Mouse (Mus musculus) megakaryocyte, embryonic 14.5 days (primary cell): Measurements from ENCODE around the gene Gtsf1l.

ENCODE experiments used
- FLI1 ChIP-seq: IDR thresholded peaks from 2 replicates; pipeline ENCODE4 v1.6.1; 2012; ENCODE audit warnings: low read length, inconsistent platforms, mixed read lengths
- GATA1 ChIP-seq: IDR thresholded peaks from 3 replicates; pipeline ENCODE4 v1.6.1; 2012; ENCODE audit warnings: mixed read lengths, low read length, inconsistent platforms, borderline replicate concordance

DNA sequence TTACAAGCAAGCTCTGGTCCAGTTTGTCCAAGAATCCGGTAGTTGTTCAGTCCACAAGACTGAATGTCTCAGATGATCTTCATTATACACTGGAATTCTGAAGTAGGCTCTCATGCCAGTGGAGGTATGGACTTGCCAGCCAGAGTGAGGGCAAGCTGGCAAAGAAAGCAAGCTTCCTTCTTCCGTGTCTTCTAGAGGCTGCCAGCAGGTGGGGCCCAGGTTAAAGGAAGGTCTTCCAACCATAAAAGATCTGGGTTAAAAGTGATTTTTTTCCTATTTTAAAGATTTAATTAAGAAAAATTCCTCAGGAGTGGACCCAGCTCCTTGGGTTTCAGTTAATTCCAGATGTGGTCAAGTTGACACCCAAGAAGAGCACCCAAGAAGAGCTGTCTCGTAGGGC, 17.4 kb downstream of the Gtsf1l start:
- TF ChIP-seq FLI1 (no peak), GATA1 (no peak)
